Mouse (Mus musculus): Measurements from ENCODE around the gene Gm16223.

Gm16223 gene

GRCm38 (mm10) chr5:42067476-42068187 is at the start of gene Gm16223:
Gene Gm16223, plus strand, starts transcription at chr5:42067960.
- DNase-seq (ENCODE audit: inconsistent age in 2 of 2, low spot score in 1 of 2): peak; percentile 17 to 61

- DNase-seq (ENCODE audit: inconsistent age in 2 of 2, low spot score in 1 of 2): peak in 1 of 2 experiments; percentile 4
Measured at GRCm38 (mm10) chr5:42022029-42022428, 45.7 kb upstream of the Gm16223 start.

- peak in 1 of 2 experiments; percentile 10 for DNase-seq (ENCODE audit: inconsistent age in 2 of 2, low spot score in 1 of 2)
Measured at GRCm38 (mm10) chr5:42023521-42023920, 44.2 kb upstream of the Gm16223 start.

GRCm38 (mm10) chr5:42036388-42037082 is 31.2 kb upstream of the Gm16223 start:
- DNase-seq (ENCODE audit: inconsistent age in 2 of 2, low spot score in 1 of 2): peak in 1 of 2 experiments; percentile 17

GRCm38 (mm10) chr5:42054636-42055035 is 13.1 kb upstream of the Gm16223 start:
- DNase-seq (ENCODE audit: inconsistent age in 2 of 2, low spot score in 1 of 2): peak in 1 of 2 experiments; percentile 12

- DNase-seq (ENCODE audit: inconsistent age in 2 of 2, low spot score in 1 of 2): peak in 1 of 2 experiments; percentile 14
Measured at GRCm38 (mm10) chr5:42055151-42055550, 12.6 kb upstream of the Gm16223 start.

- no peak for DNase-seq (ENCODE audit: inconsistent age in 2 of 2, low spot score in 1 of 2)
Measured at GRCm38 (mm10) chr5:42065090-42065489, 2.7 kb upstream of the Gm16223 start.

GRCm38 (mm10) chr5:42067075-42067474 is 685 bp upstream of the Gm16223 start:
- DNase-seq (ENCODE audit: inconsistent age in 2 of 2, low spot score in 1 of 2): no peak

- peak; percentile 7 to 32 for DNase-seq (ENCODE audit: inconsistent age in 2 of 2, low spot score in 1 of 2)
Measured at GRCm38 (mm10) chr5:42068188-42068579, 424 bp downstream of the Gm16223 start.

GRCm38 (mm10) chr5:42116586-42117346 is 49.0 kb downstream of the Gm16223 start:
- DNase-seq (ENCODE audit: inconsistent age in 2 of 2, low spot score in 1 of 2): no peak

GRCm38 (mm10) chr5:42125562-42125961 is 57.8 kb downstream of the Gm16223 start:
- no peak for DNase-seq (ENCODE audit: inconsistent age in 2 of 2, low spot score in 1 of 2)

GRCm38 (mm10) chr5:42155626-42156025 is 87.9 kb downstream of the Gm16223 start:
- DNase-seq (ENCODE audit: inconsistent age in 2 of 2, low spot score in 1 of 2): peak; percentile 30 to 72

- DNase-seq (ENCODE audit: inconsistent age in 2 of 2, low spot score in 1 of 2): no peak
Measured at GRCm38 (mm10) chr5:42164731-42165130, 97.0 kb downstream of the Gm16223 start.

GRCm38 (mm10) chr5:42166311-42166710 is 98.6 kb downstream of the Gm16223 start:
- no peak for DNase-seq (ENCODE audit: inconsistent age in 2 of 2, low spot score in 1 of 2)

GRCm38 (mm10) chr5:42168071-42168470 is 100.3 kb downstream of the Gm16223 start:
- DNase-seq (ENCODE audit: inconsistent age in 2 of 2, low spot score in 1 of 2): peak; percentile 30 to 50

GRCm38 (mm10) chr5:42168785-42169184 is 101.0 kb downstream of the Gm16223 start:
- no peak for DNase-seq (ENCODE audit: inconsistent age in 2 of 2, low spot score in 1 of 2)

- DNase-seq (ENCODE audit: inconsistent age in 2 of 2, low spot score in 1 of 2): no peak
Measured at GRCm38 (mm10) chr5:42174109-42174508, 106.3 kb downstream of the Gm16223 start.

GRCm38 (mm10) chr5:42175424-42175823 is 107.7 kb downstream of the Gm16223 start:
- no peak for DNase-seq (ENCODE audit: inconsistent age in 2 of 2, low spot score in 1 of 2)

GRCm38 (mm10) chr5:42198493-42198892 is 130.7 kb downstream of the Gm16223 start:
- DNase-seq (ENCODE audit: inconsistent age in 2 of 2, low spot score in 1 of 2): no peak

GRCm38 (mm10) chr5:42207456-42208122 is 139.8 kb downstream of the Gm16223 start:
- no peak for DNase-seq (ENCODE audit: inconsistent age in 2 of 2, low spot score in 1 of 2)

Data from adrenal gland, adult (tissue).